Mouse (Mus musculus) kidney, embryonic 16.5 days (tissue): ENCODE data around the gene Map4k4. TPM values are rescaled to one million over a fixed set of nuclear protein-coding genes. Genes with fewer than 3 reads are reported as not detected.
A peak's percentile ranks its signal among the peaks of the same experiment; 100 is the strongest.

ENCODE experiments used
- ATAC-seq: fragments of 200-750 bp; cut with Nextera tagmentation; 2 replicates; pipeline ENCODE4 v1.8.0; 2017; ENCODE audit warnings: moderate TSS enrichment; ENCODE audit not compliant: low FRiP score, low TSS enrichment
- H3K27ac ChIP-seq: fragments of 300-500 bp; sonication (generic); 2 replicates; pipeline ENCODE4 v1.5.1; 2014; ENCODE audit warnings: low read length
- H3K27me3 ChIP-seq: fragments of 300-500 bp; sonication (generic); 2 replicates; pipeline ENCODE4 v1.6.1; 2014; ENCODE audit warnings: low read length, control low read depth, mixed read lengths; ENCODE audit not compliant: insufficient read depth
- H3K36me3 ChIP-seq: fragments of 300-500 bp; sonication (generic); 2 replicates; pipeline ENCODE4 v1.6.1; 2014; ENCODE audit warnings: low read length, control low read depth, mixed read lengths; ENCODE audit not compliant: insufficient read depth
- H3K4me1 ChIP-seq: fragments of 300-500 bp; sonication (generic); 2 replicates; pipeline ENCODE4 v1.6.1; 2014; ENCODE audit warnings: low read length, control low read depth, mixed read lengths; ENCODE audit not compliant: insufficient read depth
- H3K4me2 ChIP-seq: fragments of 300-500 bp; sonication (generic); replicated peaks from 2 replicates; pipeline ENCODE4 v1.6.1; 2014; ENCODE audit warnings: low read depth, low read length
- H3K4me3 ChIP-seq: fragments of 300-500 bp; sonication (generic); 2 replicates; pipeline ENCODE4 v1.5.1; 2014; ENCODE audit warnings: mild to moderate bottlenecking, low read length
- H3K9ac ChIP-seq: fragments of 300-500 bp; sonication (generic); replicated peaks from 2 replicates; pipeline ENCODE4 v1.6.1; 2014; ENCODE audit warnings: low read length
- H3K9me3 ChIP-seq: fragments of 300-500 bp; sonication (generic); 2 replicates; pipeline ENCODE4 v1.6.1; 2016; ENCODE audit warnings: low read length, control low read depth
- WGBS: fragments of 180-500 bp; shearing (Covaris S2); extraction: QIAGEN DNeasy Blood & Tissue Kit; methylation state at CpG from one replicate; pipeline ENCODE4 v1.1.7; 2014; 5-methylcytosine and 5-hydroxymethylcytosine counted together
- polyA plus RNA-seq: library from polyadenylated mRNA; unstranded; fragments of >200 nt; fragmentation: Nextera tagmentation; extraction: Ambion mirVana; gene quantifications from 2 replicates; pipeline ENCODE4 v1.2.1, GENCODE M21; 2015

Gene Map4k4
- polyA plus RNA-seq, 1 experiment from 2014 or later = 14.3 TPM

DNA sequence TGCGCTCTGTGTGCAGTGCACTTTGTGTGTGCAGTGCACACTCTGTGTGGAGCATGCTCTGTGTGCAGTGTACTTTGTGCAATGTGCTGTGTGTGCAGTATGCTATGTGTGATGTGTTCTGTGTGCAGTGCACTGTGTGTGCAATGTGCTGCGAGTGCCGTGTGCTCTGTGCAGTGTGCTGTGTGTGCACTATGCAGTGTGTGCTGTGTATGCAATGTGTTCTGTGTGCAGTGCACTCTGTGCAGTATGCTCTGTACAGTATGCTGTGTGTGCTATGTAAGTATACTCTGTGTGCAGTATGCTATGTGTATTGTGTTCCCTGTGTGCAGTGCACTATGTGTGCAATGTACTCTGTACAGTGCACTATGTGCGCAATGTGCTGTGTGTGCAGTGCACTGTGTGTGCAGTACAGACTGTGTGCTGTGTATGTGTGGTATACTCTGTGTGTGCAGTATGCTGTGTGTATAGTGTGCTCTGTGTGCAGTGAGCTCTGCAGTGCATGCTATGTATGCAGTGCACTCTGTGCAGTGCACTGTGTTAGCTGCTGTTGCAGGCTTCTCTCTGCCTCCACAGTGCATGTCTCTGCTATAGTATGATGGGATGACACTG lies 105.4 kb downstream of the Map4k4 start:
- no peak overlapping the region for H3K4me2 ChIP-seq
- peaks cover 80% of the 10 kb centered on the region for H3K36me3 ChIP-seq
- H3K4me1 ChIP-seq = no peaks in the 10 kb centered on the region
- H3K9ac ChIP-seq = no peak overlapping the region
- no peak overlapping the region for H3K4me3 ChIP-seq
- H3K9me3 ChIP-seq = no peaks in the 10 kb centered on the region
- WGBS = 95% methylated on average over 4 of the region's 4 CpGs
- H3K27ac ChIP-seq = no peak overlapping the region
- ATAC-seq = no peak
- no peaks in the 10 kb centered on the region for H3K27me3 ChIP-seq

- Histone ChIP-seq H3K4me3 (no peak overlapping the region), H3K4me1 (no peaks in the 10 kb centered on the region), H3K4me2 (no peak overlapping the region), H3K36me3 (peaks cover 86% of the 10 kb centered on the region), H3K9me3 (no peaks in the 10 kb centered on the region), H3K27ac (no peak overlapping the region), H3K9ac (no peak overlapping the region), H3K27me3 (no peaks in the 10 kb centered on the region)
- 75% methylated on average over 17 of the region's 17 CpGs for WGBS
- no peak for ATAC-seq
Measured at GRCm38 (mm10) chr1:40007962-40008471, 107.3 kb downstream of the Map4k4 start.

DNA sequence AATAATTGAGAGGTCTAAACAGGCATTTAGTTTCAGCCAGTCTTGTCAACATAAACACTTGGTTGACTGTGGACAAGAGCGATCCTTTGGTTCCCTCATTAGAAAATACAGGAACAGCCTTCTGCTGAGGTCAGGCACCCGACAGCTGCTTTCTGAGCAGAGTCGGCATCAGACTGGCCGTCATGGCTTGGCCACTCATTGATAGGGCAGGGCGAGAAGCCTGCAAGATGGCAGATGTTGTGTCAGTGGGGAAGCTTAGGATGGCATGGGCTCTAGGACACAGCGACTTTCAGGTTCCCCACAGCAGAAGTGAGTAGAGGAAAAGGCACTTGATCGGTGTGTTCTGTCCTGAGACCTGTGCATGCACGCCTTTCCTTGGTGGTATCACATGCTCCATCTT lies 112.0 kb downstream of the Map4k4 start:
- H3K9ac ChIP-seq = no peak overlapping the region
- H3K36me3 ChIP-seq = peaks cover 81% of the 10 kb centered on the region
- H3K4me2 ChIP-seq = no peak overlapping the region
- no peak for ATAC-seq
- H3K4me3 ChIP-seq = no peak overlapping the region
- no peak overlapping the region for H3K27ac ChIP-seq
- H3K9me3 ChIP-seq = no peaks in the 10 kb centered on the region
- 94% methylated on average over 8 of the region's 8 CpGs for WGBS
- H3K4me1 ChIP-seq = no peaks in the 10 kb centered on the region
- H3K27me3 ChIP-seq = no peaks in the 10 kb centered on the region

DNA sequence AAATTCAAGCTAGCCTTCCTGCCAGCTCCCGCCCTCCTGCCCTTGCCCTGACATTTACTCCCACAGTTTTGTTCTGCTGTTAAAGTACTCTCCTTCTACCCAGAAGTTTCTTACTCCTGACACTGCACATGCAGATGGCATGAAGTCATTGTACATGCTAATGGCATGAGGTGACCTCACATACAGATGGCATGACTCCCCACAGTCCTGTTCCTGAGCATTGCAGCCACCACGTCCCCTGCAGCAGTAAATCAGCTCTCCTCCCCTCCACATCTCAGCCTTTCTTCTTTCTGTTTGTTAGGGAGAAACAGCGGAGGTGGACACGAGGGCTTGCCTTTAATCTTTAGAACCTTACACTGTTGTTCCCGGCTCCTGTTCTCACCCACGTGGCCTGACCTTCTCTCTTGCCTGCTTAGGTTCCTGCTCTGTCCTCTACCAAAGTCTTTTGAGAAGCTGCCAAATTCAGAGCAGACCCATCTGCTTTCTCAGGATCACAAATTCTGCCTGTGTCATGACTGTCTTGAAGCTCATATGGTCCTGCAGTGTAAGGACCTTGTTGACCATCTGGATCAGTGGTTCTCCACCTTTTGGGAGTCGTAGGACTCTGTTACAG lies 114.5 kb downstream of the Map4k4 start:
- Histone ChIP-seq H3K27me3 (no peaks in the 10 kb centered on the region), H3K4me3 (no peak overlapping the region), H3K9ac (no peak overlapping the region), H3K9me3 (no peaks in the 10 kb centered on the region), H3K4me2 (no peak overlapping the region), H3K36me3 (peaks cover 84% of the 10 kb centered on the region), H3K27ac (no peak overlapping the region), H3K4me1 (no peaks in the 10 kb centered on the region)
- WGBS = 36% methylated on average over 7 of the region's 7 CpGs
- peak; percentile 59 for ATAC-seq

DNA sequence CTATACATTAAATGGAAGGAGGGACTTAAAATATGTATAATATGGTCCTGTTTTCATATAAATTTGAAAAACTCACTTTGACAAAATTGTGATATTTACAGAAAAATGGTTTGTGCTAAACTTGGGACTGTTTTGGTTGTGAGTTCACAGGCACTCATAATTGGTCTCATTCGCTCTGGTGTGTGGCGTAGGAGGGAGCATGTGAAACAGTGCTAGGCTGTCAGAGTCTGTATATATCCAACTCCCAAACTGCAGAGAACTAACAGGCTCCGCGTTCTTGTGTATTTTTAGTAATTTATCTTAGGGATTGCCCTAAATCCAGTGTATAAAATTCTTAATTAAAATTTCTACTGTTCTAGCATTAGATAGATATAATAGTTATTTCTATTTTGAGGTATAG lies 120.9 kb downstream of the Map4k4 start:
- H3K27ac ChIP-seq = no peak overlapping the region
- H3K9ac ChIP-seq = no peak overlapping the region
- no peaks in the 10 kb centered on the region for H3K9me3 ChIP-seq
- 93% methylated on average over 4 of the region's 4 CpGs for WGBS
- no peak overlapping the region for H3K4me3 ChIP-seq
- no peaks in the 10 kb centered on the region for H3K27me3 ChIP-seq
- H3K36me3 ChIP-seq = peaks cover 77% of the 10 kb centered on the region
- ATAC-seq = no peak
- H3K4me1 ChIP-seq = no peaks in the 10 kb centered on the region
- H3K4me2 ChIP-seq = no peak overlapping the region

- peaks cover 73% of the 10 kb centered on the region for H3K36me3 ChIP-seq
Measured at GRCm38 (mm10) chr1:40022472-40023135, 121.9 kb downstream of the Map4k4 start.

DNA sequence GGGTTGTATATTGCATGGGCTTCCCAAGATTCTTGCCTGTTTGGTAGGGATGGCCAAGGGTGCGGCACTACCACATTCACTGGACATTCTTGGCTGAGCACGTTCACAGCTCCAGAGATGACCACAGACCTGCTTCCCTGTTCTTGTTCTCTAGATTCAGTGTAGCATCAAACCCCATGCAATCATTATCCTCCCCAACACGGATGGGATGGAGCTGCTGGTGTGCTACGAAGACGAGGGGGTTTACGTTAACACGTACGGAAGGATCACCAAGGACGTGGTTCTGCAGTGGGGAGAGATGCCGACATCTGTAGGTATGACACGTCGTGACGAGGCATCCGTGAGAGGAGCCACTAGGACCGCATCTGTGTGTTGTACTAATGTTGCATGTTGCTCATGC lies 122.5 kb downstream of the Map4k4 start:
- H3K36me3 ChIP-seq = peaks cover 71% of the 10 kb centered on the region
- no peak overlapping the region for H3K4me3 ChIP-seq
- 96% methylated on average over 15 of the region's 15 CpGs for WGBS
- no peaks in the 10 kb centered on the region for H3K4me1 ChIP-seq
- H3K27me3 ChIP-seq = no peaks in the 10 kb centered on the region
- H3K4me2 ChIP-seq = no peak overlapping the region
- H3K27ac ChIP-seq = no peak overlapping the region
- ATAC-seq = no peak
- no peak overlapping the region for H3K9ac ChIP-seq
- no peaks in the 10 kb centered on the region for H3K9me3 ChIP-seq

More at GRCm38 (mm10) chr1:40022472-40023135, 121.9 kb downstream of the Map4k4 start:
- H3K4me3 ChIP-seq = no peak overlapping the region
- no peak overlapping the region for H3K9ac ChIP-seq
- H3K27ac ChIP-seq = no peak overlapping the region
- H3K9me3 ChIP-seq = no peaks in the 10 kb centered on the region
- no peak for ATAC-seq
- no peaks in the 10 kb centered on the region for H3K27me3 ChIP-seq
- WGBS = 89% methylated on average over 9 of the region's 9 CpGs
- no peaks in the 10 kb centered on the region for H3K4me1 ChIP-seq
- no peak overlapping the region for H3K4me2 ChIP-seq

DNA sequence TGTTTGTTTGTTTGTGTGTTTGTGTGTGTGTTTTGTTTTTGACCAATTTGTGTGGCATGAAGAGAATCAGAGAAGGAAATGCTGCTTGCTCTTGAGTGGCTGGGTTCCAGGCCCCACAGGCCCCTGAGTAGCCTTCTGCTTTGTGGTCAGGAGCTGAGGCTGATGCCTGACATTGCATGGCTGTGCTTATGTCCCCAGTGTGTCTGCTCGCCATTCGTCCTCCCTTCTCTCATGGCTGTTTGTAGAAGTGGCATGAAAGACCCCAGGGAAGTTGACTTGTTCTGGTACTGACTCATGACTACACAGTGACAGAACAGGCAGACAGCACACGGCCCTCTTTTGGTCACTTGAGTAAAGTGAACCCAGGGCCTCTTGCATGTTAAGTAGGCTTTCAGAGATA lies 123.0 kb downstream of the Map4k4 start:
- no peaks in the 10 kb centered on the region for H3K9me3 ChIP-seq
- peaks cover 67% of the 10 kb centered on the region for H3K36me3 ChIP-seq
- H3K27ac ChIP-seq = no peak overlapping the region
- no peaks in the 10 kb centered on the region for H3K27me3 ChIP-seq
- H3K4me2 ChIP-seq = no peak overlapping the region
- ATAC-seq = no peak
- no peaks in the 10 kb centered on the region for H3K4me1 ChIP-seq
- no peak overlapping the region for H3K9ac ChIP-seq
- no peak overlapping the region for H3K4me3 ChIP-seq
- 75% methylated on average over 3 of the region's 3 CpGs for WGBS

DNA sequence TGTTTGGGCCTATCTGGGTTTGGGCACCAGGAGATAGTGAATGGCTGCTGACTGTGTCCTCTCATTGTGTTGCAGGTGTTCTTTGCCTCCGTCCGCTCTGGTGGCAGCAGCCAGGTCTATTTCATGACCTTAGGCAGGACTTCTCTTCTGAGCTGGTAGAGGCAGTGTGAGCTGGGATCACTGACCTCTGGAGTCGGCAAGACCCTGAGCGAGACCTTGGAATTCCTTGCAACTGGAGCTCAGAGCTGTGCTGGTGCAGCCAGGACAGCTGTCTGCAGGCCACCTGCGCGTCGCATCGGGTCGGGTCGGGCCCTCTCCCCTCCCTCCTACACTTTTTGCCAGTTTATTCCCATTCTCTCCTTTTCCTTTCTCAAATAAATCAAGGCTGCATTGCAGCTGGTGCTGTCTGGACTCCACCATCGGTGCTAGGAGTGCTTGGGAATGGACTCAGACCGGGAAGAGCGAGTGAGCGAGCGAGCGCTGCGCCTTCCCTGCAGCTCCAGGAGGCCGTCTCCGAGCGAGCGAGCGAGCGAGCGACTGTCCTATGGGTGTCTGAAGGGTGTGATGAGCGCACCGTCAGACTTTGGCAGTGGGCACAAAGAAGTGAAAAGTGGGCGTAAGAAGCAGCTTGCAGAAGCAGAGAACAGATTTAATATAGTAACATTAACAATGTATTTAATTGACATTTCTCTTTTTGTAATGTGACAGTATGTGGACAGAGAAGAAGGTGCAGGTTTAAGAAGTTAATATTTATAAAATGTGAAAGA lies 124.0 kb downstream of the Map4k4 start:
- Histone ChIP-seq H3K9me3 (no peaks in the 10 kb centered on the region), H3K4me3 (no peak overlapping the region), H3K36me3 (peaks cover 60% of the 10 kb centered on the region), H3K9ac (no peak overlapping the region), H3K27ac (no peak overlapping the region), H3K4me1 (no peaks in the 10 kb centered on the region), H3K27me3 (no peaks in the 10 kb centered on the region), H3K4me2 (no peak overlapping the region)
- ATAC-seq = no peak; the same call in 1 of the 2 replicates
- 80% methylated on average over 27 of the region's 27 CpGs for WGBS
